Mouse (Mus musculus): ENCODE data around the gene Nap1l2. TPM values are rescaled to one million over a fixed set of nuclear protein-coding genes. Genes with fewer than 3 reads are reported as not detected.
"Not testable (repeated sequence)": the region's sequence is repeated elsewhere in the genome, so short reads cannot be mapped to it uniquely, and the experiment has no call there.

Nap1l2 gene
- not detected for total RNA-seq (2021)
- long read RNA-seq, experiment 1: 0 reads
- long read RNA-seq, experiment 2: 0 reads

GRCm38 (mm10) chrX:103186431-103186786 is at the start of gene Nap1l2:
Gene Nap1l2 (minus strand): TSS chrX:103186640.
- DNase-seq: peak in 1 of 2 experiments; percentile 10
- intact Hi-C loops (cut with DNase I): no loop called here

- intact Hi-C loops (cut with DNase I): no loop called here
Observed at GRCm38 (mm10) chrX:103215251-103215650, 28.8 kb upstream of the Nap1l2 start.

GRCm38 (mm10) chrX:103186829-103187228 is 389 bp upstream of the Nap1l2 start:
- intact Hi-C loops (cut with DNase I): no loop called here
- no peak for DNase-seq

More at GRCm38 (mm10) chrX:103215251-103215650, 28.8 kb upstream of the Nap1l2 start:
- no peak for DNase-seq

- no peak for DNase-seq
- intact Hi-C loops (cut with DNase I): no loop called here
Observed at GRCm38 (mm10) chrX:103185781-103186430, 534 bp downstream of the Nap1l2 start.

GRCm38 (mm10) chrX:103183536-103183935 is 2.9 kb downstream of the Nap1l2 start:
- intact Hi-C loops (cut with DNase I): no loop called here

GRCm38 (mm10) chrX:103179771-103180558 is 6.5 kb downstream of the Nap1l2 start:
- intact Hi-C loops (cut with DNase I): no loop called here
- DNase-seq: no peak

More at GRCm38 (mm10) chrX:103183536-103183935, 2.9 kb downstream of the Nap1l2 start:
- no peak for DNase-seq

- DNase-seq; intact Hi-C loops (cut with DNase I): not testable (repeated sequence)
Observed at GRCm38 (mm10) chrX:103164948-103165605, 21.4 kb downstream of the Nap1l2 start.

GRCm38 (mm10) chrX:103156134-103156533 is 30.3 kb downstream of the Nap1l2 start:
- intact Hi-C loops (cut with DNase I): no loop called here

GRCm38 (mm10) chrX:103138549-103138948 is 47.9 kb downstream of the Nap1l2 start:
- intact Hi-C loops (cut with DNase I): no loop called here
- no peak for DNase-seq

More at GRCm38 (mm10) chrX:103156134-103156533, 30.3 kb downstream of the Nap1l2 start:
- no peak for DNase-seq

Other genes starting within 250 kb of the Nap1l2 start
- not detected for gene Cdx4, start 134.8 kb upstream of the Nap1l2 start, total RNA-seq (2021)
- under 1 TPM; 0.20 to 0.23 TPM for gene Chic1, start 169.8 kb upstream of the Nap1l2 start, total RNA-seq (2021)
- gene Tsx, start 227.8 kb upstream of the Nap1l2 start, total RNA-seq (2021): not detected
- not detected for gene Gm26992, start 235.4 kb upstream of the Nap1l2 start, total RNA-seq (2021)